Mouse (Mus musculus) cortical plate, adult 2 months (tissue): ENCODE measurements around the gene Aoc3. TPM values are rescaled to one million over a fixed set of nuclear protein-coding genes. Genes with fewer than 3 reads are reported as not detected.

Source experiments
- H3K27ac ChIP-seq: fragments of 200-500 bp; 2 replicates; pipeline ENCODE4 v1.5.1; 2012; ENCODE audit warnings: low read length, control low read depth, inconsistent platforms; ENCODE audit not compliant: insufficient read depth
- H3K4me1 ChIP-seq: fragments of 200-500 bp; 2 replicates; pipeline ENCODE4 v1.6.1; 2011; ENCODE audit warnings: low read length; ENCODE audit not compliant: control insufficient read depth, insufficient read depth
- H3K4me3 ChIP-seq: fragments of 200-500 bp; 2 replicates; pipeline ENCODE4 v1.5.1; 2011; ENCODE audit warnings: mild to moderate bottlenecking, low read length, control low read depth; ENCODE audit not compliant: insufficient read depth
- CTCF ChIP-seq: fragments of 200-500 bp; IDR thresholded peaks from 2 replicates; pipeline ENCODE4 v1.5.1; 2011; ENCODE audit warnings: mild to moderate bottlenecking, control low read depth, low read length; ENCODE audit not compliant: insufficient read depth; ENCODE audit errors: extremely low read depth
- POLR2A ChIP-seq: fragments of 200-500 bp; IDR thresholded peaks from 2 replicates; pipeline ENCODE4 v1.6.1; 2011; ENCODE audit warnings: mild to moderate bottlenecking, low read length, control low read depth; ENCODE audit not compliant: insufficient read depth; ENCODE audit errors: extremely low read depth
- polyA plus RNA-seq: library from polyadenylated mRNA; depleted of rRNA; stranded (reverse); fragments of >200 nt; gene quantifications from 2 replicates; pipeline ENCODE4 v1.2.3, GENCODE M21; 2012; rRNA removed

Gene Aoc3
- 0.64 and 0.94 TPM in 2 replicates for polyA plus RNA-seq

GRCm38 (mm10) chr11:101330371-101330924 is at the start of gene Aoc3:
Aoc3 (plus strand) TSS chr11:101330605.
- TF ChIP-seq POLR2A (no peak), CTCF (no peak)
- H3K4me1 ChIP-seq = no peaks in the 10 kb centered on the region
- H3K4me3 ChIP-seq = no peak within 1 kb of the TSS
- no peak within 1 kb of the TSS for H3K27ac ChIP-seq

DNA sequence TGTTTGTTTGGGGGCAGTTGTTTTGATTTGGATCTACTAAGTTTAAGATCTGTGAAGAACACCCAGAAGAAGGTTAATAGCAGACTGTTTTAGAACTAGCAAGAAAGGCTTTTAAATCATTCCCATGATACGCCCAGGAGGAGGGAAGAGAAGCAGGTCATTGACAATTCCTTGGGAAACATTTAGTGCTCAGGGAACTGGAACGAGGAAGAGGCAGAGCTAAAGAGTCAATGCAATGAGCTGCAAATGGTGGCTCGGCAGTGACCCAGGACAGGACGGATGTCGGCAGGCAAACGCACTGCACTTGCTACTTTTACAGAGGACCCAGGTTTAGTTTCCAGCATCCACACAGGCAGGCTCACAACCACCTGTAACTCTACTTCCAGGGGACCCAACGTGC is 49.6 kb upstream of the Aoc3 start:
- Histone ChIP-seq H3K4me3 (no peak overlapping the region), H3K27ac (no peak overlapping the region), H3K4me1 (peaks cover 5% of the 10 kb centered on the region)
- TF ChIP-seq CTCF = no peak
- no peak for TF ChIP-seq POLR2A

GRCm38 (mm10) chr11:101282896-101283295 is 47.5 kb upstream of the Aoc3 start:
- H3K4me3 ChIP-seq = no peak overlapping the region
- H3K27ac ChIP-seq = no peak overlapping the region
- 0 out of 2 replicates have a peak, but pooled peaks cover 2% of the 10 kb centered on the region for H3K4me1 ChIP-seq
- TF ChIP-seq POLR2A = no peak
- TF ChIP-seq CTCF = no peak

- no peak overlapping the region for H3K27ac ChIP-seq
- no peak overlapping the region for H3K4me3 ChIP-seq
- no peaks in the 10 kb centered on the region for H3K4me1 ChIP-seq
- TF ChIP-seq CTCF (no peak), POLR2A (no peak)
Observed at GRCm38 (mm10) chr11:101283805-101284204, 46.6 kb upstream of the Aoc3 start.

DNA sequence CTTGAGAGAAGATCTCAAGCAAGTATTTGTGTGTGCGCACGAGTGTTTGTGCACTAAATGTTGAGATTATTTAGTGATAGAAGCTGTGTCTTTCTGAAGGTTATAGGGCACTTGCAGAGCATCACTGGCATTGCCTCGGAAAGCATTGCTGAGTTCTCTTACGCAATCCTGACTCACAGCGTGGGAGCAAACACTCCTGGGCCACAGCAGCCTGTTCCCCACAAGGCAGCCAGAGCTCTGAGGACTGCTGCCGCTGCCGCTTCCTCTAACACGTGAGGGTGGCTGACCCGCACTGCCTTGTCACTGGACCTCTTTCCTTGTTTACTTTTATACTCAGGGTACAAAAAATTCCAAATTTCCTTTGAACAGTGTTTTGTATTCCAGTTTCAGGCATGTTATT is 43.1 kb upstream of the Aoc3 start:
- Histone ChIP-seq H3K4me1 (no peaks in the 10 kb centered on the region), H3K27ac (no peak overlapping the region), H3K4me3 (no peak overlapping the region)
- no peak for TF ChIP-seq CTCF

DNA sequence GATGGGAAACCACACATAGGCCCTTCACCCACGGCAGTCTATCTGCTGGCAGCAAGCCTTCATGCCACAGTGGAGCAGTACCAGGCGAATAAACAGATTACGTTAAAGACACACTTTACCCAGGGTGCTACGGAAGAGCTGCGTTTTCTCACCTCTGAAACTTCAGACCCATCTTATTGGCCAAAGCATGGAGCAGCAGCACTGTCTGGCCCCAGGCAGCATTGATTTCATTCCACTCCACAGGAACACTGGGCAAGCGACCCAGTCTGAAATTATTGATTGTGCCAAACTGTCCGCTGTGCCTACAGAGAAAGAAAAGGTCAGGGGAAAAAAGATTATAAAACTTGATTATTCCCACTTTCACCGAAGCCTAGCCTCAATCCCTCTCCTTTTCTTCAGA is 39.2 kb upstream of the Aoc3 start:
- Histone ChIP-seq H3K4me1 (no peaks in the 10 kb centered on the region), H3K27ac (no peak overlapping the region), H3K4me3 (no peak overlapping the region)
- no peak for TF ChIP-seq CTCF
- no peak for TF ChIP-seq POLR2A

DNA sequence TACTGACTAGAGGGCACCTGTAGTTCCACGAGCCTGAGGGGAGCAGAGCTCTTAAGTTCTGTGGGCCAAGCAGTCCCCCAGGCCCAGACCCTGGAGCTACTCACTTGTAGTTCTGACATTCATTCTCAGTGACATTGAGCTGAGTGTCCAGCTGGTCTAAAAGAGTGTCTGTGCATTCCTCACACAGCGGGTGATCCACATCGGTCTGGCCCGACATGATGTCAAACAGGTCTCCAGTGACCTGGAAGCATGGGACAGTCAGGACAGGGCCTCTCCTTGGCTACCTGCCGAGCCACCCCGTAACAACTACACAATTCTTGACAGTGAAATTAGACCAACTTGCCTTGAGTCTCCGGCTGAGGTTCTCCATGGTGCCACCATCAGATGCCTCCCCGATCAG is 35.2 kb upstream of the Aoc3 start:
- no peaks in the 10 kb centered on the region for H3K4me1 ChIP-seq
- TF ChIP-seq POLR2A (no peak), CTCF (no peak)
- H3K27ac ChIP-seq = no peak overlapping the region
- H3K4me3 ChIP-seq = no peak overlapping the region

DNA sequence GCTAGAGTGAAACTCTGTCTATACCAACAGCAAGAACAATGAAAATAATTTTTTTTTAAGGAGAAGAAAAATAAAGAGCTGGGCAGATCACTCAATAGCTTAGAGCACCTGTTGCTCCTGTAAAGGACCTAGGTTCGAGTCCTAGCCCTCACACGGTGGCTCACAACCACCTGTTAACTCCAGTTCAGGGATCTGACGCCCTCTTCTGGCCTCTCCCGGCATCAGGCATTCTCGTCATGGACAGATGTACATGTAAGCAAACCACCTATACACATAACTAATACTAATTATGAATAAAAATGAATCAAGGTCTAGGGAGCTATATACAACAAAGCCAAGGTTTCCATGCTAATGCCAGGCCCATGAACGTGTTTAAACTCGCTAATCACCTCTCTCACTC is 29.5 kb upstream of the Aoc3 start:
- TF ChIP-seq POLR2A (no peak), CTCF (0 out of 2 replicates have a peak, but pooled peaks have one; percentile 8)
- no peak overlapping the region for H3K27ac ChIP-seq
- H3K4me1 ChIP-seq = peaks cover 4% of the 10 kb centered on the region
- H3K4me3 ChIP-seq = peak overlapping the region; percentile 78

- H3K4me1 ChIP-seq = peaks cover 4% of the 10 kb centered on the region
- no peak for TF ChIP-seq POLR2A
- TF ChIP-seq CTCF = no peak
- no peak overlapping the region for H3K27ac ChIP-seq
- H3K4me3 ChIP-seq = peak overlapping the region; percentile 78
Observed at GRCm38 (mm10) chr11:101301299-101302003, 29.0 kb upstream of the Aoc3 start.
